Mouse (Mus musculus): ENCODE data around the gene Larp4b.

Larp4b gene

GRCm38 (mm10) chr13:9093316-9094155 is at the start of gene Larp4b:
Gene Larp4b, plus strand, starts transcription at chr13:9093881.
- DNase-seq (ENCODE audit: low read depth) = peak; percentile 98

DNA sequence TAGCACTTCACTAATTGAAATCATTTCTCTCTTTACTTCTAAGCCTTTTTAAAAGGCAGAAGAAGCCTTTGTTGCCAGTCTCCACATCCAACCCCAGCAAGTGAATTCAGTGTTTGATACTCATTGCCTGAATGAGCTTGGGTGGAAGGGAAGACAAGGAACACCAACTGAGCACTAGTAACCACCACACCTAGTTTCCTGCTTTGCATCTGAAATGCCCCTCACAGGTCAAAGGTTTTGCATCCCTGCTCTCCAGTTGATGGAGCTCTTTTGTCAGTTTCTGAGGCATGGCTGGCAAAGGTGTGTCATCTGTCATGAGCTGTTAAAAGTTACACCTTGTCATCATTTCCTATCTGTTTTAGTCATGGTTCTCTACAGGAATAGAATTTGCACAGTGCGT is 49.0 kb upstream of the Larp4b start:
- no peak for DNase-seq (ENCODE audit: low read depth)

DNA sequence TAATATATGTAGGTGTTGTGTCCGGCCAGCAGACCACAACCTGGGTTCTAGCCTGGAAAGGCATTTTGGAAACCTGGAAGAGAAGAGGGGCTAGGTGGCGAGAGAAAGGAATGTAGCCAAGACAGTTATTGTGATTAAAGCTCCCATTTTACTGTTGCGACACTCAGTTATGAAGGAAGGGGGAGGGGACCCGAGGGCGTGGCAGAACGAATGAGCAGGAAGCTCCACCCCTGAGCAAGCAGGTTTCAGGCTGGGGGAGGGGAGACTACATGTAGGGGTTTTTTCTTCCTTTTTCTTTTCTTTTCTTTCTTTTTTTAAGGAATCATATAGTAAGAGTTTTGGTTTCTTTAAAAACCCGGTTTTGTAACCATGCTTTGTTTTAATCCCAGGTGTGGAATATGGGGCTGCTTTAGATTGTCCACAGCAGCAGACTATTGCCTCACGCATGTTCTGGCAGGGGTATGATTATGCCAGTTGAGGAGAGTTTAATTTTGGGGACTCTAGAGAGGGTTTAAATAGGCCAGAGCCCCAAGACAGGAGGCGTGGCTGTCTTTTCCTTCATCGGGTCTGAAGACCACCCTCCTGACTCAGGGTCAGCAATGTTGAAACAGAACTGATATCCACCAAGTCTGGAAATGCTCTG is 41.5 kb upstream of the Larp4b start:
- DNase-seq (ENCODE audit: low read depth) = peak; percentile 45

- DNase-seq (ENCODE audit: low read depth) = no peak
Observed at GRCm38 (mm10) chr13:9057277-9057676, 36.4 kb upstream of the Larp4b start.

DNA sequence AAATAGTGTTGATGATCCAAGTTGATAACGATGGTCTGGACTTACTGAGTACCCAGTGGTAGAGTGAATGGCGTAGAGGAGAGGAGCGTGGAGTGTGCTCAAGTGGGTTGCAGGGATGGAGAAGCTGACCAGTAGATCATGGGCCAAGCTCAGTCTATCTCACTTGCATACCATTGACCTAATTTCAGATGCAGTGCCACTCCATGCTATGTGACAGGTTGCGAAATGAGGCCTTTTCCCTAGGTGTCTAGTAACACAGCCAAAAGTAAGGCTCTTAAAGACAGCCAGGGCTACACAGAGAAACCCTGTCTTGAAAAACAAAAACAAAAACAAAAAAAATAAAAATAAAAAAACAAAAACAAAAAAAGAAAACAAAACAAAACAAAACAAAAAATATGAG is 35.0 kb upstream of the Larp4b start:
- no peak for DNase-seq (ENCODE audit: low read depth)

GRCm38 (mm10) chr13:9061394-9061793 is 32.3 kb upstream of the Larp4b start:
- DNase-seq (ENCODE audit: low read depth) = no peak

DNA sequence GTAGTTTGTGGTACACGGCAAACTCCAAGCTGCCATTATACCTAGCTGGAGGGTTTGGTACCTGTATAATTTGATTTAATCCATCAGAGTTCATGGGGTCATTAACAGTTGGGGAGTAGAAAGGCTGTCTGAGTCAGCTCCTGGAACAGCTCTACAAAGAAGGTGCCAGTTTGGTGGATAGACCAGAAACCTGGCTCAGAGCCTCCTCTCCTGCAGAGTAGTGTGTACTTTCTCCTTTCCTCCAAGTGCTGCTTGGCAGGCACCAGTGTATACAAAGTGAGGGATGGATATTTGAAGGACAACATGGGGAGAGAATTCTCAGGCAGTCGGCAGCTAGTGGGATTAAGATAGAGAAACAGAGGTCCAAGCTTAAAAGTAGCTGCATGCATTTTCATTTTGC is 29.5 kb upstream of the Larp4b start:
- DNase-seq (ENCODE audit: low read depth) = no peak

DNA sequence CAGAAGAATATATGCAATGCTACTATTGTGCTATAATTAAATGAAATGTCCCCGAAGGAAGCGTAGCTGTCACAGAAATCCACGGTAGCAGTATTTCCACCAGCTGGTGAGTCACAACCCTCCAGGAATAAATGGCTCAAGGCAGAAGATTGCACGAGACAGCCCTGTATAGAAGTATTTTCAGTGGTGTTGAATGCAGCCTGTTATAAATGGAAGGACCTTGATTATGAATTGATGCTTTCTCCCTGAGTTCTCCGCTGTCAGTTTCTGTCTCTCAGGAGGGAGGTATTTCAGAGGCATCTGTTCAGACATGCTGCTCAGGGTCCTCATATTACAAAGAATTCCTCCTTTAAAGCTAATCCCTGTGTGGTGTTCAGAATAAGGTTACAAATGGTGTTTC is 27.6 kb upstream of the Larp4b start:
- no peak for DNase-seq (ENCODE audit: low read depth)

GRCm38 (mm10) chr13:9071008-9071407 is 22.7 kb upstream of the Larp4b start:
- no peak for DNase-seq (ENCODE audit: low read depth)

- no peak for DNase-seq (ENCODE audit: low read depth)
Observed at GRCm38 (mm10) chr13:9073818-9074217, 19.9 kb upstream of the Larp4b start.

DNA sequence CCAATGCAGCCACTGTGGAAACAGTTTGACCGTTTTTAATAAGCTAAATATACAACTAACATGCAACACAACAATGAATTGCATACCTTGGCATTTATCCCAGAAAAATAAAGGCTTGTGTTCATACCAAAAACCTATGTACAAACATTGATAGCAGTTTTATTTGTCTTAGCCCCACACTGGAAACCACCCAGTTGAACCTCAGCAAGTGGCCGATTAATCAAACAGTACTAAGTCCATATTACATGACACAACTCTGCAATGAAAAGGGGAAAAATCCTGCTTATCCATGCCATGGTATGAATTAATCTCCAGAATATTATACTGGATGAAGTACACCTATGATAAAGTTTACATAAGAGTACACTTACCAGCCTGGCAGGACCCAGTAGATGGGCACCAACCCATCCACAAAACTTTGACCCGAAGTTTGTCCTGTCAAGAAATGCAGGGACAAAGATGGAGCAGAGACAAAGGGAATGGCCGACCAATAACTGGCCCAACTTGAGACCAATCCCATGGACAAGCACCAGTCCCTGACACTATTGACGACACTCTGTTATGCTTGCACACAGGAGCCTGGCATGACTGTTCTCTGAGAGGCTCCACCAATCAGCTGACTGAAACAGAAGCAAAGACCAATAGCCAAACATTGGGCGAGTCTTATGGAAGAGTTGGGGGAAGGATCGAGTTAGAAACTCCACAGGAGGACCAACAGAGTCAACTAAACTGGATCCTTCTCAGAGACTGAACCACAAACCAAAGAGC is 17.7 kb upstream of the Larp4b start:
- DNase-seq (ENCODE audit: low read depth) = no peak

GRCm38 (mm10) chr13:9082128-9082883 is 11.4 kb upstream of the Larp4b start:
- no peak for DNase-seq (ENCODE audit: low read depth)

GRCm38 (mm10) chr13:9094186-9094980 is 702 bp downstream of the Larp4b start:
- peak; percentile 41 for DNase-seq (ENCODE audit: low read depth)

DNA sequence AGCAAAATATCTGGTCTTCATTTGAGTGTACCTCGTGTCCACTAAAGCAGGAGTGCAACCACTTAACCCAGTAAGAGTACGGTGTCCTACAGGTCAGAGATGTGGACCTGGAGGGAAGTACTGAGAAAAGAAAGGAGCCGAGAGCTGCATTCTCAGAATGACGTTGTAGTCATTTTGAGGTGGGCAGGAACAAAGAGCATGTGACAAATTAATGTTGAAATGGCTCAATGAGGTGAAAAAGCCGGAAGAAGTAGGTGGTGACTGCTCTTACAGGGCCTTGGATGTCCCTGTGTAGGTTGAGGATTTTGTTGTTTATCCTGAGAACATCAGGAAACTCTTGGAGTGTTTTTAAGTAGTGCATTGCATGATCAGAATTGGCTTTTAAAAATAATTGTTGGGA is 5.6 kb downstream of the Larp4b start:
- DNase-seq (ENCODE audit: low read depth) = no peak

DNA sequence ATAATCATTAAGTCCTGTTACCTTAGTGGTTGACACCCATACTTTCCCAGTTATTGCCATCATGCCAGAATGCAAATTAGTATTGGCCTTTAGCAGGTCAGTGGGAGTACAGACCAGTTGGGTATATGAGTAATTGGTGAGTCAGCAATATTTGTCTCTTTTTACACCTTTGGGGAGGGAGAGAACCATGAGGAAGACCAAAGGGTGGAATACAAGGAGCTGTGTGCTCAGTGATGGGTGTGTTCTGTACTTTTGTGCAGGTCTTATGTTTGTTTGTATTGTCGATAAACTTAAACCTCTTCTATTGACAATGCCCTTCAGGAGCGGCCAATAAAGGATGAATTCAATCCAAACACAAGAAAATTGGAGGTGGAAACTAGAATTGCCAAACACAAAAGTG is 6.8 kb downstream of the Larp4b start:
- no peak for DNase-seq (ENCODE audit: low read depth)

- no peak for DNase-seq (ENCODE audit: low read depth)
Observed at GRCm38 (mm10) chr13:9106246-9106645, 12.6 kb downstream of the Larp4b start.

- DNase-seq (ENCODE audit: low read depth) = no peak
Observed at GRCm38 (mm10) chr13:9106992-9107858, 13.5 kb downstream of the Larp4b start.

- DNase-seq (ENCODE audit: low read depth) = no peak
Observed at GRCm38 (mm10) chr13:9113735-9114134, 20.1 kb downstream of the Larp4b start.

DNA sequence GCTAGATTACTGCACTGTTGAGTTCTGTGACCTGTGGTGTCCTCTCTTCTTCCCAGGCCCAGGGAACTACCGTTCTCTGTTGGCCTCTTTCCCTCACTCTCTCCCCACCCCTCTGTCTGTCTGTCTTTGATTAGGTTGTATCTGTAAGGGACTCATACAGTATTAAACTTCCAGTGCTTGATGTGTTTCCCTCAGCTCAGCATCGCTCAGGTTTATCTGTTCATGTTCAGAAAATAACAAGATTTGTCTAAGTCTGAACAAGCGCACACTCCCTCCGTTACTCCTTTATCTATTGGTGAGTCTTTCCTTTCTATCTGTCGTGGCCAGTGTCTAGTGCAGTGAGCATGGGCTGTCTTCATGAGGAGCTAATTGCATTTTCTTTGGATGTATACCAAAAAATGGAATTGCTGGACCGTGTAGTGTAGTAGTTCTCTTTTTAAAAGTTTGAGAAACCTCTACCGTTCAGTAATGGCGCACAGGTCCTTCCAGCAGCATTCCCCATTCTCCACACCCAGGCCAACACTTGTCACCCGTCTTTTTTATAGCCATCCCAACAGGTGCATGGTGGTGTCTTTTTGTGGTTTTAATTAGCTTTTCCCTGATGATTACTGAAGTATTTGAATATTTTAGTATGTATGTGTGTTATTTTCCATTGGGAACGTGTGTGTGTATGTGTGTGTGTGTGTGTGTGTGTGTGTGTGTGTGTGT is 27.3 kb downstream of the Larp4b start:
- DNase-seq (ENCODE audit: low read depth) = no peak

GRCm38 (mm10) chr13:9122045-9122444 is 28.4 kb downstream of the Larp4b start:
- DNase-seq (ENCODE audit: low read depth) = no peak

Data from induced T-regulatory cell, adult 2 months (primary cell).